Mouse (Mus musculus) myocyte (in vitro differentiated cells): ENCODE measurements around the gene Platr17.

ENCODE experiments used
- POLR2A ChIP-seq: IDR thresholded peaks from one replicate; pipeline ENCODE4 v1.6.1; 2011; ENCODE audit warnings: low read depth, mild to moderate bottlenecking, control low read depth, moderate library complexity; ENCODE audit not compliant: insufficient read length
- TCF12 ChIP-seq: IDR thresholded peaks from one replicate; pipeline ENCODE4 v1.6.1; 2011; ENCODE audit warnings: mild to moderate bottlenecking, control low read depth; ENCODE audit not compliant: poor library complexity, insufficient read depth, severe bottlenecking
- USF1 ChIP-seq: IDR thresholded peaks from one replicate; pipeline ENCODE4 v1.6.1; 2011; ENCODE audit warnings: low read depth, mild to moderate bottlenecking, control low read depth, moderate library complexity

DNA sequence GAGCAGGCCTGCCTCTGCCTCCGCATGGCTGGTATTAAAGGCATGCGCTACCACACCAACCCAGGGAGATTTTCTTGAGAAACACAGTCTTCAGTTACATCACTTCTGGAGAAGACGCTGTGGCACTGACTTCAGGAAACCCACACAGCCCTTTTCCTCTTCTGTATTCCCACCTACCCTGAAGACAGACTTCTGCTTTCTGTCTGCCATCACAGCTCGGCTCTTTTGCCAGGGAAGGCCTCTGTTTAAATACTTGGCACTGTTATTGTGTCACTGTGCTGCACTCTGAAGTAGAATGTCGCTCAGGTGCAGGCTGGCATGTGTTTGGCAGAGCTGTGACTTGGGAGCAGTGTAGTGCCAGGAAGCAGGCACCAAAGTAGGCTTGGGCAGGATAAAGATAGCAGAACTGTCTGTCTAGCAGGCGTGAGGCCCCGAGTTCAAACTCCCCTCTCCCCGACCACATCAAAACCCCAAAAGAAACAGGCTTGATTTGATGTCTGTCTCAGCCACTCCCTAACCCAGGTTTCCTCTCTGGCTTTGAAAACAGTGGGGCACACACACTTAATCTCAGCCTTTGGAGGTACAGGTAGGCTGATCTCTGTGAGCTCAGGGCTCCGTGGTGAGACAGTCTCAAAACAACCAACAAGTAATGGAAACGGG lies 42.6 kb downstream of the Platr17 start:
- no peak for TF ChIP-seq USF1
- no peak for TF ChIP-seq TCF12
- no peak for TF ChIP-seq POLR2A
